Mouse (Mus musculus): ENCODE measurements around the gene Agbl4.

The Agbl4 gene

DNA sequence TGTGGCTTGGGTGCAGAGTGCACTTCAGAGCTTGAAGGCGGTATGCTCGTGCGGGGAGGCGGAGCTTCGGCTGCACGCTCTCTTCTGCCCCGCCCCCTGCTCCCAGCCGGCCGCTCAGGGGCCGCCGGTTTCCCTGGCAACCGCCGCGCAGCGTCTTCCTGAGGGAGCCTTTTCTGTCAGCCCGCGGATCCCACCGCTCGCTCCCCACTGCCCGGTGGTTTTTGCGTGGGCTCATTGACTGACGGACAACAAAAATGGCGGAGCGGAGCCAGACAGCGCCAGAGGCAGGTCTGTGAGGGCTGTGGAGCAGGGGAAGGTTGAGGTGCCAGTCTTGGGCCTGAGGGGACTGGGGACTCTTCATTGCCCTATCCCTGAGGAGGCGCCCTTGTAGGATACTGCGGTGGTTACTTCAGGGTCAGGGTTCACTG is at the start of gene Agbl4:
Gene Agbl4, plus strand, starts transcription at position 44 of the 428 bp plus-strand sequence.
- no peak for DNase-seq (ENCODE audit: low spot score)

DNA sequence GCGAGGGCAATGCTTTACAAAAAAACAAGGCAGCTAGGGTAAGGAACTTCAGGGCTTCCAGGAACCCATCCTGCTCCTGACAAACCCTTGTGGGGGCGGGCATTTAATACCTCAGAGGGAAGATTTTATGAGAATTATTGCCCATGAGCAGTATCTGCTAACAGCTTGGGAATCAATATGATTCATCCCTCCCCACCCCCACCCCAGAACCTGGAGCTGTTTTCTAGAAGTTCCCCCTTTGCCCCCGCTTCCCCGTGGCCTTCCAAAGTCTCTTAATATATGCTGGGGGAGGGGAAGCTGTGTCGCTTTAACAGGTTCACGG is 46.6 kb upstream of the Agbl4 start:
- no peak for DNase-seq (ENCODE audit: low spot score)

DNA sequence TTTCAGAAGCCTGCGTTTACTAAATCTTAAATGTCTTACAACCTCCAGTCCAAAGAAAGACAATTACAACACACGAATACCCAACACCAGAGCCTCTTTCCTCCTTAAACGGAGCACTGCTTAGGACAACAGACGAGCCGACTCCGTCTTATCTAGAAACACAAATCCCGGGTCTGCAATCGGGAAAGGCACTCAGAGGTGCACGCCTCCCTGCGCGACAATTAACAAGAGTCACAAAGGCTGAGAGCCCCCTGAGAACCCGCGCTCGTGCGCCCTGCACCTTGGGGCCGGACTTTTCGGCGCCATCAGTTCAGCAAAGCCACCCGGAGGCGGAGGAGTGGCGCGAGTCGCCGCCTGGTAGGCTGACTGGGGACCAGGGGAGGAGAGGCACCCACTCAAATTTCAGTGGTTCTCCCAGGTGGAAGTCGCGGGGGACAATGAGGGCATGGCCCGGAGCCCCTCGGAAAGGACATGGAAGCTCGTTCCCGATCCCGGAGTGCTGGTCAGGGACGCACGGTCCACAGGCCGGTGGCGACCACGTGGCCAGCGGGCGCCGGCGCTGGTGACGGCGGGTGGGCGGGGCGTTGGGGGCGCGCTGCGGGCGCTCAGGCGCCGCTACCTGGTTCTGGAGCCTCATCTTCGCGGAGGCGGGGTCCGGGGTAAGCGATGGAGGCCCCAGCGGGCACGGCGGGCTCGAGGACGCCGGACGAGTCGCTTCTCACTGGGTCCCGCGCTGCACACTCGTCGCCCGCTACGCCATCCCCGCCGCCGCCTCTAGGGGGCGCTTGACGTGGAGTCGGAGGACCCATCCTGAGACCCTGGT is 46.1 kb upstream of the Agbl4 start, which contains the start of gene Elavl4:
Gene Elavl4, minus strand, starts transcription at position 732 of the 823 bp plus-strand sequence.
- DNase-seq (ENCODE audit: low spot score), result no peak

DNA sequence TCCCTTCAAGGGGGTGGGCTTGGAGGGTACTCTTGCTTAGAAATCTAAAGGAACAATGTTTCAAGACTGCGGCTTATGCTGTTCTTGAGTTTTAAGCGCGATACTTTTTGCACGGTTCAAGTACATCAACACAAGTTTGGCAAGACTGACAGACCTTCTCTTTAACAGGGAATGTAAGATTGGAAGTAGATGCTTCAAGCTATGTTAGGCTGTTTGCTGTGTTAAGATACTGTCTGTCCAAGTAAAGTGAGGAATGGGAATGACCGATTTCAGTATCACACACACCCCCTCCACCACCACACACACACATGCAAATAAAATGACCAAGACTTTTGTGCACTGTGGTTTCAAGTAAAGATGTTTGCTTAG is 45.5 kb upstream of the Agbl4 start:
- no peak for DNase-seq (ENCODE audit: low spot score)

DNA sequence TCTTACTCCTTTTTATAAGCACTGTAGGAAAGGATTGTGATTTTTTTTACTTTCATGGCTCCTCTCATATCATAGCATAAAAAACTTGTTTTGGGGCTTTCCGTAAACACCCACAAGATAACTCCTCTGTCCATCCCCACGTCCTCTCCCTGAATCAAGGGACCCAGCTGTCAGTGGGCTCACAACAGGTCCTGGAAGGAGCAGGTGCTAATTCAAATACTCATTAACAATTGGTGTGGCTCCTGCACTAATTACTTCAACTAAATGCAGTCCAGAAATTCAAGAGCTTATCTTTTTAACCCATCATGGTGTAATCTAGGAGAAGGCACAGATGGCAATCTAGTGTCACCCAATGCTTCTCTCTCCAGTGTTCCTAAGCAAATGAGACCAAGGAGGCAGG is 36.9 kb upstream of the Agbl4 start:
- DNase-seq (ENCODE audit: low spot score), result no peak

DNA sequence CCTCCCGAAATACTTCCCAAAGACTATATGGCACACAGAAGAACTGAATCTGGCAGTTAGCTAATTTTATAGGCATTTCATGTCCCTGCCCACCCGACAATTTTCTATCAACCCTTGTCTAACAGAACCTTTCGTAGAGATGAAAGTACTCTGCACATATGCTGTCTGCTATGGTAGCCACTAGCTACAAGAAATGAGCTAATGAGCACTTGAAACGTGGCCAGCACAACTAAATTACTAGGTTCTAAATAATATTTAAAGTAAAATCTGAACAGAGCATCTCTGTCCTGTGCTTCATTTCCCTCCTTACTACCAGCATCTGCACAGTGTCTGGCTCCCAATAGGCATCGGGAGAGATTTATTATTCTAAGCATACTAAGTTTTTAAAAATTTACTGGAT is 1.2 kb upstream of the Agbl4 start:
- no peak for DNase-seq (ENCODE audit: low spot score)

DNA sequence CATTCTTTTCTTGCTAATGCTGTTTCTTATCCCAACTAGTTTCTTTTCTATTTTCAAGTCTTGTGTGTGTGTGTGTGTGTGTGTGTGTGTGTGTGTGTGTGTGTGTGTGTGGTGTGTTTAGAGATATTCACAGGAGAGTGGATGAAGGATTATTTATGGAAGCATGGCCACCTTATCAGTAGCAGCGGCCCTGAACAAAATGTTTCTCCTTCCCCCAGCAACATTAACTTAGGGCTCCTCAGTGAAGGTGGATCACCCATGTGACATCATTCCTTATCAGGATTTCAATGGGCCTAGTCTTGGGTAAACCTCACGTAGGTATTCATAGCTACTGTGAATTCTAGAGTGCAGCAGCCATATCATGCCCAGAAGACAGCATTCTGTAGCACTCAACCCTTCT is 22.8 kb downstream of the Agbl4 start:
- no peak for DNase-seq (ENCODE audit: low spot score)

DNA sequence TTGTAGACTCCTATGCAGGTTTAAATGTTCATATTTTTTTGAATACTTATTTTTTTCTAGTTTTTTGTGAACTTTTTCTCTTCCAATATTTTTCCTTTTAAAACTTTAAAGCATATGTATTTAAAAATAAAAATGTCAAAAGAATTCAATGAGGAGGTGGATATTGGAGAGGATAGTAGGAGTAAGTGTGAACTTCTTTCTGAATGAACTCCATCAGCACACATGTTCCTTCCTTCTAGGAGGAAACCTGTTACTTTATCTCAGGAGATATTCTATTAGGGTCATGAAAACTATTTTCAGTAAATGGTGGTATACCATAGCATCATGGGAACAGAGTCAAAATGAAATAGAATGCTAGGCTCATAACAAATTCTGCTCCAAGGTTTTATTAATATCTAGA is 30.2 kb downstream of the Agbl4 start:
- DNase-seq (ENCODE audit: low spot score), result no peak

DNA sequence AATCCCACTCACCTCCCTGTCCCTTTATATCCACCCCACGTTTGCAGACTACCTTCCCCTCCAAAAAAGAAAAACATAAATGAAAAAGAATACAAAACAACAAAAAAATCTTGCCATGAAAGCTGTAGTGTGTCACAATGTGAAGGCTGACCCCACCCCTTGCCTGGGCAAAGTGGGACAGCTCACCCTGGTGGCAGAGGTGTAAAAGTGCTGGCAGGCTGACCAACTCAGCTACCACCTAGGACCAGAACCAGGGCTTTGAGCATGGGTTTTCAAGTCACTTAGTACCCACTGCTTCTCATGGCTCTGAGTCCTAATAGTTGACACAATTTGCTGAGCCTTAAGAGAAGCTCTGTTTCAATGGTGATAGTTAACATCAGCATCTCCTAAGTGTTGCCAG is 96.9 kb downstream of the Agbl4 start:
- no peak for DNase-seq (ENCODE audit: low spot score)

DNA sequence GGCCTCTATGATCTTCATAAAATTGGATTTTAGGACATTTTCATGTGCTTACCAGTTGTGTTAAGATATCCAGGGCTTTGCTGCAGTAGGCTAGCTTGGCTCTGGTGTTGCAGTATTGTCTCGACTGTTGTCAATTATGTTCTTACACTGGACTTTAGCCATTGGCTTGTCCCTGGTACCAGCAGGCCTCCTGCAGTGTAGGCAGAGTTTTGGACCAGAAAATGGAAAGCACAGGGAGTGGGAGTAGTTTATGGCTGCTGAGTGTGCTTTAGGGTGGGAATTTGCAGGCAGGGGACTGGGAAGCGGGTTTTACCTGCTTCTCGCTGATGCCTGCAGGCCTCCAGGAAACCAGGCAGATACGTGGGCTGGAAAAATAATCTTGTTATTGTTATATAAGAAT is 132.3 kb downstream of the Agbl4 start:
- DNase-seq (ENCODE audit: low spot score), result no peak

DNA sequence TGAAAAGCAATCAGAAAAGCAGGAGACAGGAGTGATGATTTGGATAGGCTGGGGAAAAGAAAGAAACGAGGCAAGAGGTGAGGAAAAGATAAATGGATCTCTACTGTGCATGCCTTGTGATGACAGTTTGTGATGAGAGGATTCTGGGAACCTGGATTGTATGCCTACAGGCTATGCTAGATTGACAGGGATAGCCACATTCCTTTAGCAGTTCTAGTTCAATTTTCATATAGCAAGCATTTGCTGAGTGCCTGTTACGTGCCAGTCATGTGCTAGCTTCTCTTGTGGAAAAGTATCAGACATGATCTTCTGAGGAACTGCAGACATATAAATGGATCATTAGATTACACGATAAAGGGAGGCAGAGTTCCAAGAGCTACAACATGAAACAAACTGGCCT is 151.8 kb downstream of the Agbl4 start:
- no peak for DNase-seq (ENCODE audit: low spot score)

DNA sequence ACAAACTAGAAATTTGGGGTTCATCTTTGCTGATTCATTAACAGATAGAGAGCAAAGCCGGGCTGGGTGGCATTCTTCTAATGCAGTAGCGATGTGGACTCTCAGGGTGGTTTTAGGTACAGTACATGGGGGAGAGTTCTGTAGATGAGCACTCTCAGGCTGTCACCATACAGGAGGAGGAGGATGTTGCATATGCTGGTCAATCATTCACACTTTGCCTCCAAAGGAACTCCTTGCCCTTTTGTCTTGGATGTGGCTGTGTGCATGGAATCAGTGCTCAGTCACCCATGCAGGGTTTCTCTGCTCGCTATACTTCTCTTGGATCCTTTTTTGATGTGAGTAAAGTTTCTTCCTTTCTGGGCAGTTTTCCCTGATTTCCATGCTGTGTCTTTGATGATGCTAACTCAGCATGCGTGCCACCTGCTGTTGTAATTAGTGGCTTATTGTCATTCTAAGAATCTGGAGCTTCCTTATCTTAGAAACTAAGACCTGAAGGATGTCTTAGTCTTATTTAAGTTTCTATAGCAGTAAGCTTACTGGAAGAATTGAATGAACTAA is 200.3 kb downstream of the Agbl4 start:
- no peak for DNase-seq (ENCODE audit: low spot score)

DNA sequence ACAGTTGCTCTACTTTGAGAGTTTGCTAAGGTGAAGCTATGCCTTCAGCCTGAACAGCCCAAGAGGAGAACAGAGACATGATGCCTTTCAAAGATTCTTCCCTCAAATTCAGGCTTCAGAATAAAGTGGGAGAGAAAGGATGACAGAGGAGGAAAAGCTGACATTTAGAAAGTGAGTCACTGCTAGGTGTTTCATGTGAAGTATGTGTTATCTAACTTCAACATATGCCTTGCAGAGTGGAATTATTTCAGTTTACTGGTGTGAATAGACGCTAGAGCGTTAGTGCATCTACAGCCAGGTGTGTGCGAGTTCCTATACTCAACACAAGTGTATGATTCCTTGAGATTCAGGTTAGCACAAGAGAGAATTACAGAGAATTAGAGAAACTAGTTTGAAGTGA is 244.0 kb downstream of the Agbl4 start:
- no peak for DNase-seq (ENCODE audit: low spot score)

DNA sequence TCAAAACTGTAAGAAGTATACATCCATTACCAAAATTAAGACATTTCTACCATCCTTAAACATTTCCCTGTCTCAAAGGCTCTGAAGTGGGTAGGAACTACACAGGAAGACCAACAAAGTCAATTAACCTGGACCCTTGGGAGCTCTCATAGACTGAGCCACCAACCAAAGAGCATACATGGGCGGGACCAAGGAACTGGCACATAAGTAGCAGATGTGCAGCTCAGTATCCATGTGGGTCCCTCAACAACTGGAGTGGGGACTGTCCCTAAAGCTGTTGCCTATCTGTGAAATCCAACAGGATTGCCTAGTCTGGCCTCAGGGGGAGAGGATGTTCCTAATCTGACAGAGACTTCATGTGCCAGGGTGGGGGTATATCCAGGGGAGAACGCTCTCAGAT is 265.5 kb downstream of the Agbl4 start:
- DNase-seq (ENCODE audit: low spot score), result no peak

DNA sequence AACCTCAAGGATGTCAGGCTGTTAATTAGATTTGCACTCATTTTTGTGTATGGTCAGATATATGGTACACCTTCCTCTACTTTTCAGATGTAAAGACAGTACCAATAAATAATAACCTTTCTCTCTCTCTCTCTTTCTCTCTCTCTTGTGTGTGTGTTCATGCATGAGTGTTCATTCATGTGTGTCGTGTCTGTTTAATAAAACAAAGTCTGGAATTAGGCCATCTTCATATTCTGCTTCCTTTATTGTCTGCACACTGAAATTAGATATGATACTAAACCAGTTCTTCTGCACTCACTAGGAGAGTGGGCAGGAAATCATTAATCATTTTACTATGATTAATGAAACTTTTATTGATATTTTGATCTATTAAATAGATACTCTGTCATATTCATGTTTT is 276.7 kb downstream of the Agbl4 start:
- no peak for DNase-seq (ENCODE audit: low spot score)

DNA sequence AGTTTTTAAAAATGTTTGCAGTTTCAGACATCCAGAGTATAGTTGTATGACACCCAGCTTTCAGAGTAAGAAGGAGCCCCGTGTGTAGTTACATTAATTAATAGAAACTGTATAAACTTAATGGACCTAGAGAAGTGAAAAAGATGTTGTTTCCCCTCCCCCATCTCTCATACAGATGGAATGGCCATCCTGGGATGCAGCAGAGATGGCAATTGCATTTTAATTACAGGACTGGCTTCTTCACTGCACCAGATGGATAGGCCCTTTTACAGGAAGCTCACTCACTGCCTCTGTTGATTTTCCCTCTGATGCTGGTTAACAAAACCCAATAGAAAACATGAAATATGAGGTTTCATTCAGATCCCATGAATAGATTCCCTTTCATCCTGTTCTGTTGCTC is 337.7 kb downstream of the Agbl4 start:
- no peak for DNase-seq (ENCODE audit: low spot score)

DNA sequence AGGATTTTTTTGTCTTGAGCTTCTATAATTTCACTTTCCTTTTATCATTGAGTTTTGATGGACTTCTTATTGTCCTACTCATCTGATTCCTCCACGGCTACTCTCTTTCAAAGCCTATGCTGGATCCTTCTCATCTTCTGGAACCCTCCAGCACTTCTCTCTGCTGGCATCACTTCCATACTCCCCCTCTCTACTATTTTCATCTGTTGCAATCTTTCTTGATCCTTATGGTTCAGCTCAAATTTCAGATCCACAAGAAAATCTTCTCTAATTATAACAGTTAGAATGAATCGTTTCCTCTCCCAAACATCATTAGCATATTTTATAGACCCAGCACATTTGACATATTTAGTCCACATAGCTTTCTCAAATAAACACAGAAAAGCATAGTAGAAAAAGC is 360.5 kb downstream of the Agbl4 start:
- no peak for DNase-seq (ENCODE audit: low spot score)

DNA sequence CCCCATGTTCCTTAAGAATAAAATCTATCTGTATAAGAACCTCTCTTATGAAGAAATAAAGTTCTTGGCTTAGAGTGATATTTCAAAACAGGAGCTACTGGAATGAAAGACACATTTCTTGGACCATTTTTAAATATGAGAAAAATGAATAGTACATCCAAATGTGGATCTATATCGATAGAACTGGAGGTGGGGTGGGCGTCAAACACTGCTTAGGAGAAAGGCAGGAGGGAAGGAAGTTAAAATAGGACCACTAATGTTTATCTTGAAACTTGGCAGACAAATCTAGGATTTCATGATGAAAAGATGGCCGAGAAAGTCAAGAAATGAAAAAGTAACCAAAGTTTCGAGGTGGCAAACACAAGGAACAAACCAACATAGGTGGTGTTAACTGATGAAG is 391.1 kb downstream of the Agbl4 start:
- DNase-seq (ENCODE audit: low spot score), result no peak

DNA sequence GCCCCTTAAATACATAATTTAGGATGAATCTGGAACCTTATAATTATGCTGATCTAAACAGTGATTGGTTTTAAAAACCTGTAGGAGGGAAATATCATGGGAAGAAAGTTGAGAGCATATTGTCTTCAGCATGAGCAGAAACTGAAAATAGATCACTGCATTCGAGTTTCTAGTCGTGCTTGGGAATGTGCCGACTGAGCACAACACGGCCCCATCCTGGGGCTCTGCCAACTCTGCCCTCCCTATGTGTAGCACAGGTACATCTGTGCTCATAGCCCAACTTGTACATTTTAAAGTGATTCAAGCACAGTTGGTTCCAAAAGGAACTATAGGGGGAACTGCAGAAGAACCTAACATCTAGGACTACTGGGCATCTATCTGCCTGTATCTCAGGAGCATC is 402.4 kb downstream of the Agbl4 start:
- no peak for DNase-seq (ENCODE audit: low spot score)

DNA sequence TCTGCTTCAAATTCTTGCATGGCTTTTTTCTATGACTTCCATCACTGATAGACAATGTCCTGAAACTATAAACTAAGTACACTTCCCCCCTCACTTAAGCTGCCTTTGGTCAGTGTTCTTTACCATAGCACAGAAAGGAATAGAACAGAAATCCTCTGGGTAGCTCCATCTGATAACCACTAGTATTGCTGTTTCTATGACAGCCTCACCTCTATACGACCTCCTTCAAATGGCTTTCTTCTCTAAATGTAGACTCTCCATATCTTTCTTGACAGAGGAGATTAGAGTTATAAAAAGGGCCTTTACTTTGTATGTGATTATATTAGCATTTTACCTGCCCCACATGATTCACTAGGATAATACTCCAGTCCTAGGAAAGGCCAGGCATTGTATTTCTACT is 413.5 kb downstream of the Agbl4 start:
- DNase-seq (ENCODE audit: low spot score), result no peak

DNA sequence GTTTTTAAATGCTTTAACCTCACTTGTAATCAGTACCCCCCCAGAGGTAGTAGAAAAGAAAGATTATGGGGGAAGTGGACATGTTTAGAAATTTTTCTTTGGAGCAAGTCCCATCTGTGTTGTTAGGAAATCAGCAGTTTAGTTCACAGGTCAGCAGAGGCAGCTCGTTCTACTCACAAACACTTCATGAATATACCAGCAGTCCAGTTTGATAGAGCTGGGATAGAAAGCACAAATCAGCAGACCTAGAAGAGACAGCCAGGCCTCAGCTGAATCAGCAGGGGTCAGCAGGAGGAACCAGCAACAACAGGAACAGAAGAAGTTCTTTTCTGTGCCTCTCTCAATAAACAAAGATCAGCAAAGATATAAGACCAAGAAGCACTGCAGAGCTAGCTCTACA is 435.3 kb downstream of the Agbl4 start:
- no peak for DNase-seq (ENCODE audit: low spot score)

DNA sequence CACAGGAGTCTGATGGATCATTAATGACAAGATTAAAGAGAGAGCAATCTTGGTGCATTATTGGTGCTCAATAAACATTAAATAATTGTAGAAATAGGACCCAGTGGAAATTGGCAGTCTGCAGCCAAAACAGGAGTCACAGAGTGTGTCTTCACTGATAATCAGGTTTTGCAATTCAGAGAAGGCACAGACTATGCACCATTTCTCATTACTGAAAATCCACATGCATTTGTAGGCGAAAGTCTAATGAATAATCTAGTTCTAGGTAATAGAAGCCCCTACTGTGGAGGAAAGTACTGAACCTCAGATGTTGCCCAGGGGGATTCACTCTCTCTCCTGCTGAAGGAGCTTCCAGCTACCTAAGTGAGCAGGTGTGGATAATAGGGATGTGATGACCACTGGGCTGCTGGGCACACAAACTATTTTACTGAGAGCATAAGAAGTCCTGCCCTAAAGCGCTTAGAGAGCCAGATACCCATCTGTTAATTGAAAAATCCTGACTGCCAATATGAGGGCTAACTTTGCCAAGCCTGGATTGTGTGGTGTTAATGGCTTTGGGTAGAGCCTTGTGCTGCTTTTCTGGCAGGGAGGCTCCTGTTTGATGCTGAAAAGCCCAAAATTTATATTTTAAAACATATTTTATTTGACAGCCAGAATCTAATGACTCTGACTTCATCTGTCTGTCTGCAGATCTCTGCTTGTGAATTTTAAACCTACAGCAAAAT is 482.4 kb downstream of the Agbl4 start:
- no peak for DNase-seq (ENCODE audit: low spot score)

DNA sequence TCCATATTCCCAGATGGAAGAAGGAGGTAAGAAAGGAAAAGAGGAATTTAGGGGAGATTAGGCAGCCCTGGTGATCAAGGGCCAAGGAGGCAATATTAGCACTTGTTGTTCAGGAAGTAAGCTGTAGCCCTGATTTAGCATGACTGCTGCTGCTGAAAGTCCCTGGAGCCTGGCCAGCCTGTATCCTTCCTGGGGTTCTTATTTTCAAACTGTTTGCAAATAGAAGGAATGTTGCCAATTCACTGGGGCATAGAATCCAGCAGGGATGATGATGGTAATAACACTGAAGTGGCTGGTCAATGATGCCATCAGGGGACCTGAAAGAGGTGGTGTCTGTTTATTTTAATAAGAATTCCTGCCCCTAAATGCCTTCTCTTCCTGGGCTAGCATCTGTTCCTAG is 518.6 kb downstream of the Agbl4 start:
- DNase-seq (ENCODE audit: low spot score), result no peak

DNA sequence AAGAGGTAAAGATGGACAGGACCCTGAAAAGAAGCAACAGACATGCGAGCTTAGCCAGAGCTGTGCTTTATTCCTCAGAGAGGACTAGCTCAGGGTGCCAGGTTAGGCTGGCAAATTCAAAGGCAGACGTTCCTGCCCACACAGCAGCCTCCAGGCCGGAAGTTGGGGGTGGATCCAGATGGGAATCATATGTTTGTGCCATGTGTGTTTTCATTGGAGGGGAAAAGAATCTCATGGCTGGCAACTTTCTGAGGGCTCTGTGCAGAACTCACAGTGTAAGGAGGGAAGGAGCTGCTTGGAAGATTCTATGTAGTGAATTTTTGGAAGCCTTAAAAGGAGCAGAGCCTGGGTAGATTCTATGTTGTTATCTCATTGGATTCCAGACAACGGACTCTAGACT is 519.1 kb downstream of the Agbl4 start:
- no peak for DNase-seq (ENCODE audit: low spot score)
